Mouse (Mus musculus) kidney, adult 2 months (tissue): ENCODE measurements around the gene Mex3a.

Source experiments
- CTCF ChIP-seq: fragments of 200-500 bp; conservative IDR thresholded peaks from 2 replicates; pipeline ENCODE4 v1.5.1; 2011; ENCODE audit warnings: low read depth, mild to moderate bottlenecking, control low read depth, low read length, moderate library complexity, mixed read lengths; ENCODE audit not compliant: insufficient read depth, insufficient read length
- POLR2A ChIP-seq: fragments of 200-500 bp; IDR thresholded peaks from one replicate; pipeline ENCODE4 v1.6.1; 2011; ENCODE audit warnings: low read depth, low read length, control low read depth

- TF ChIP-seq CTCF = no peak
- no peak for TF ChIP-seq POLR2A
Observed at GRCm38 (mm10) chr3:88575540-88575939, 43.3 kb downstream of the Mex3a start, which contains the start of gene Ssr2.
